Mouse (Mus musculus) G1E (cell line): ENCODE measurements around the gene Plpp3.

Experiments
- CTCF ChIP-seq: IDR thresholded peaks from 2 replicates; pipeline ENCODE4 v1.5.1; 2012; ENCODE audit warnings: low read depth, low read length, inconsistent platforms, mixed read lengths
- GATA1 ChIP-seq: IDR thresholded peaks from 2 replicates; pipeline ENCODE4 v1.6.1; 2012; ENCODE audit warnings: borderline replicate concordance, low read length, inconsistent platforms, mixed read lengths
- GATA2 ChIP-seq: IDR thresholded peaks from 2 replicates; pipeline ENCODE4 v1.6.1; 2012; ENCODE audit warnings: low read depth, low read length, inconsistent platforms, borderline replicate concordance
- POLR2AphosphoS5 ChIP-seq: IDR thresholded peaks from 2 replicates; pipeline ENCODE4 v1.6.1; 2012; ENCODE audit warnings: low read depth, low read length, inconsistent platforms; ENCODE audit not compliant: insufficient replicate concordance
- TAL1 ChIP-seq: conservative IDR thresholded peaks from 2 replicates; pipeline ENCODE4 v1.6.1; 2012; ENCODE audit warnings: low read depth, low read length, inconsistent platforms, mixed read lengths

GRCm38 (mm10) chr4:105279806-105280205 lies 122.7 kb downstream of the Plpp3 start:
- TF ChIP-seq CTCF, result no peak
- no peak for TF ChIP-seq POLR2AphosphoS5
- TF ChIP-seq GATA1, result no peak
- TF ChIP-seq TAL1, result no peak
- TF ChIP-seq GATA2, result no peak
